Mouse (Mus musculus): ENCODE data around the gene Gm9844. TPM values are rescaled to one million over a fixed set of nuclear protein-coding genes. Genes with fewer than 3 reads are reported as not detected.
A peak's percentile ranks its signal among the peaks of the same experiment; 100 is the strongest.

Gm9844 gene
- polyA plus RNA-seq, 1 experiment from 2014 or later: 13.8 TPM

DNA sequence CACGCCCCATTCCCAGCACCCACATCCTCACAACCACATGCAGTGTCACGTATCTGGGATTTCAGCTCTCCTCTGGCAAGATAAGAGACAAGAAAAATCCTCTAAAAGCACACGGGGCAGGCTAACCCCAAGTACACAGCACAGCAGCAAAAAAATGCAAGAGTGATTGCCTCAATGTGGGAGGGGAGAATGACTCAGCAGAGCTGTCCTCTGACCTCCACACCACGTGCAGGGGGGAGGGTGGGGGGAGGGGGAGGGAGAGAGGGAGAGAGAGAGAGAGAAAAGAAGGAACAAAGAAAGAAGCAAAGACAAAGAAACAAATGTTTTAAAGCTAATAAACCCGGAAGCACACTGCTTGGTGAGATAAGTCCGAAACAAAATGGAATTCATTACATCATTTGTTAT is 11.1 kb upstream of the Gm9844 start:
- H3K36me3 ChIP-seq (ENCODE audit: insufficient read depth, low read length): no peaks in the 10 kb centered on the region
- DNase-seq (ENCODE audit: low spot score) (peak; percentile 37), ATAC-seq (no peak; the same call in 1 of the 2 replicates)
- no peak overlapping the region for H3K9ac ChIP-seq (replicated peaks; ENCODE audit: low read depth)
- WGBS: 20% methylated on average over 6 of the region's 6 CpGs
- TF ChIP-seq CTCF (IDR thresholded peaks at IDR 0.05) (no peak), EP300 (IDR thresholded peaks at IDR 0.05) (no peak)
- H3K9me3 ChIP-seq (ENCODE audit: low read length): no peaks in the 10 kb centered on the region
- H3K4me3 ChIP-seq (ENCODE audit: low read depth, low read length): no peak overlapping the region
- no peak overlapping the region for H3K27ac ChIP-seq (ENCODE audit: low read length)
- no peak overlapping the region for H3K4me2 ChIP-seq (replicated peaks; ENCODE audit: low read depth, low read length)
- no peaks in the 10 kb centered on the region for H3K4me1 ChIP-seq (ENCODE audit: insufficient read depth, low read depth, low read length)
- H3K27me3 ChIP-seq (replicated peaks; ENCODE audit: insufficient read depth, low read length): no peaks in the 10 kb centered on the region

DNA sequence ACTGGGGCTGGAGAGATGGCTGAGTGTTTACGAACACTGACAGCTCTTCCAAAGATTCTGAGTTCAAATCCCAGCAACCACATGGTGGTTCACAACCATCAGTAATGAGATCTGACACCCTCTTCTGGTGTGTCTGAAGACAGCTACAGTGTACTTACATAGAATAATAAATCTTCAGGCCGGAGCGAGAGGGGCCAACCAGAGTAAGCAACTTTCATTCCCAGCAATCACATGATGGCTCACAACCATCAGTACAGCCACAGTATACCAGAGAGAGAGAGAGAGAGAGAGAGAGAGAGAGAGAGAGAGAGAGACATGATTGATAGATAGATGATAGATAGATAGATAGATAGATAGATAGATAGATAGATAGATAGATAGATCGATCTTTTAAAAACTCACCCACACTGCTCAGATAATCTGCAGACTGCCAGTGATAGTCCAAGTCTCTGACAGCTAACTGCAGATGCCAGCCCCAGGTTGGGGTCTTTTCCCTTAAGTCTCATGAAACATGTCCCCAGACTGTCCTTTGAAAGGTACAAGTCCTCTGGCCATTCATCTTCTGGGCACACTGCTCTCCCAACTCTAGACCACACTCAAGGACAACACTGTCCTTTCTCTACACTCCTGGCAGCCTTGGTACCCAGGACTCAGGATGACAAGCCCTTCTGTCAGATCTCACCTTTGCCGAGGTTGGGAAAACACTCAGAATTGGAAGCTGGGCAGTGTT is 10.3 kb upstream of the Gm9844 start:
- Histone ChIP-seq H3K9ac (replicated peaks; ENCODE audit: low read depth) (no peak overlapping the region), H3K4me2 (replicated peaks; ENCODE audit: low read depth, low read length) (no peak overlapping the region)
- ATAC-seq: no peak

DNA sequence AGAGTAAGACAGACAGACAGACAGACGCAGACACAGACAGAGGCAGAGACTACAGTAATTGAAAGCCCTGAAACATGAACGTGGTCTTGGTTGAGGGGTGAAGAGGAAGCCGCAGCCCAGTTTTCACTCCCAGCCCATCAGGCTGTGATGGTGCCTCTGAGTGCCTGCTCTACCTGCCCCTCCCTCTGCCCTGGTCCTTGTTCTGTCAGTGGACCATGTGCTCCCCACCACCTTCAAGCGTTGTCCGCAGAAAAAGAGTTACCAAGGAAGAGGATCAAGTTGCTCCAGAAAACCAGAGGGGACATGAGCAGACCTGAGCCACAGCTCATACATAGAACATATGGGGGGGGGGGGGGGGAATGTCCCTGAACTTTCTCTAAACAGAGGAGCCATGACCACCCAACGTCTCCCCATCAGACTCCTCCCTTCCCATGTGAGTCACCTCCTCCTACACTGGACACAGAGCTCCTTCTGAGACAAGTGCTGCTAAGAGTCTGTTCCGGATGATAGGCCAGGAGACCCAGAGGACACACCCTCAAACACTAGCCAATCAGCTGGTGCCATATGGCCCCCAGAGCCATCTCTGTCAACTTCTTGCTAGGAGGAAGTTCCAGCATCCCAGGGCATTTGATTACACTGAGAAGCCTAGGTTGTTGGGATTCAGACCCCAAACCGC is 9.3 kb upstream of the Gm9844 start:
- 53% methylated on average over 8 of the region's 8 CpGs for WGBS
- Histone ChIP-seq H3K27ac (ENCODE audit: low read length) (no peak overlapping the region), H3K4me2 (replicated peaks; ENCODE audit: low read depth, low read length) (no peak overlapping the region), H3K4me3 (ENCODE audit: low read depth, low read length) (no peak overlapping the region), H3K9ac (replicated peaks; ENCODE audit: low read depth) (no peak overlapping the region), H3K27me3 (replicated peaks; ENCODE audit: insufficient read depth, low read length) (no peaks in the 10 kb centered on the region), H3K9me3 (ENCODE audit: low read length) (no peaks in the 10 kb centered on the region), H3K36me3 (ENCODE audit: insufficient read depth, low read length) (no peaks in the 10 kb centered on the region), H3K4me1 (ENCODE audit: insufficient read depth, low read depth, low read length) (no peaks in the 10 kb centered on the region)
- peak; percentile 62 for ATAC-seq
- DNase-seq (ENCODE audit: low spot score): peak; percentile 12
- TF ChIP-seq CTCF (IDR thresholded peaks at IDR 0.05): no peak
- TF ChIP-seq EP300 (IDR thresholded peaks at IDR 0.05): no peak

More for the DNA sequence above, 10.3 kb upstream of the Gm9844 start:
- DNase-seq (ENCODE audit: low spot score): no peak
- H3K36me3 ChIP-seq (ENCODE audit: insufficient read depth, low read length): no peaks in the 10 kb centered on the region
- H3K27me3 ChIP-seq (replicated peaks; ENCODE audit: insufficient read depth, low read length): no peaks in the 10 kb centered on the region
- 65% methylated on average over 5 of the region's 5 CpGs for WGBS
- TF ChIP-seq CTCF (IDR thresholded peaks at IDR 0.05) (no peak), EP300 (IDR thresholded peaks at IDR 0.05) (no peak)
- H3K4me3 ChIP-seq (ENCODE audit: low read depth, low read length): no peak overlapping the region
- no peaks in the 10 kb centered on the region for H3K4me1 ChIP-seq (ENCODE audit: insufficient read depth, low read depth, low read length)
- no peaks in the 10 kb centered on the region for H3K9me3 ChIP-seq (ENCODE audit: low read length)
- H3K27ac ChIP-seq (ENCODE audit: low read length): no peak overlapping the region

DNA sequence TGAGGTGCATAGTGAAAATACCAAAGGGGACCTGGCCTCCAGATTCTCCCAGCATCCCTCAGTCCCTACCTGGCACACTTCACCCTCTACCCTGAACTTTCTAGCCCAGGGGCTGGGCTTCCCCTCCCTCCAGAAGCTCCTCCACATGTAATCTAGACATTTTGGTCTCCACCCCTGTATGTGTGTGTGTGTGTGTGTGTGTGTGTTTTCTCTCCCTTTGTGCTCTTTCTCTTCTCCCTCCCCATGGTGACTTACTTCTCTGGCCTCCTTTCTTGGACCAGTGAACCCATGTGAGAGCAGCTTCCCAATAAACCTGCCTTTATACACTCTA is 8.8 kb upstream of the Gm9844 start:
- H3K36me3 ChIP-seq (ENCODE audit: insufficient read depth, low read length): no peaks in the 10 kb centered on the region
- TF ChIP-seq EP300 (IDR thresholded peaks at IDR 0.05) (no peak), CTCF (IDR thresholded peaks at IDR 0.05) (no peak)
- no peaks in the 10 kb centered on the region for H3K27me3 ChIP-seq (replicated peaks; ENCODE audit: insufficient read depth, low read length)
- no peaks in the 10 kb centered on the region for H3K9me3 ChIP-seq (ENCODE audit: low read length)
- no peak overlapping the region for H3K4me3 ChIP-seq (ENCODE audit: low read depth, low read length)
- ATAC-seq (no peak), DNase-seq (ENCODE audit: low spot score) (no peak)
- H3K4me2 ChIP-seq (replicated peaks; ENCODE audit: low read depth, low read length): no peak overlapping the region
- H3K27ac ChIP-seq (ENCODE audit: low read length): no peak overlapping the region
- H3K4me1 ChIP-seq (ENCODE audit: insufficient read depth, low read depth, low read length): no peaks in the 10 kb centered on the region
- H3K9ac ChIP-seq (replicated peaks; ENCODE audit: low read depth): no peak overlapping the region

DNA sequence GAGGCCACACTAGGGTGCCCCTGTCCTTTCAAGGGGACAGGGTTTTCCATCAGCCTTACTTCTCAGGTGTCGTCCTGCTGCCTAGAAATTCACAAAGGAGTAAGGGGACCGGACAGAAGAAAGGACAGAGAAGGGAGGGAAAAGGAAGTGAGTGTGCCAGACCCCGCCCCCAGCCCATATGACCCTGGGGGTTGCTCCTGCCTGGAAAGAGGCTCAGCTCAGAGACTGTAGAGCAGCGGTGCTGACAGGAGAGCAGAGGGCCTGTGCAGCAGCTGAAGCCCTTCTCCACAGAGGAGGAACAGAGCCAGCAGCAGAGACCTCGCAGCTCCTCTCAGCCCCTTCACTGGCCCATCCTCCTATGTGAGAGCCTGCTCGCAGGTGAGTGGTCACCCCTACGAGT is 8.3 kb upstream of the Gm9844 start:
- H3K27ac ChIP-seq (ENCODE audit: low read length): no peak overlapping the region
- H3K36me3 ChIP-seq (ENCODE audit: insufficient read depth, low read length): no peaks in the 10 kb centered on the region
- ATAC-seq: no peak
- H3K27me3 ChIP-seq (replicated peaks; ENCODE audit: insufficient read depth, low read length): no peaks in the 10 kb centered on the region
- DNase-seq (ENCODE audit: low spot score): no peak
- no peaks in the 10 kb centered on the region for H3K4me1 ChIP-seq (ENCODE audit: insufficient read depth, low read depth, low read length)
- no peak overlapping the region for H3K4me3 ChIP-seq (ENCODE audit: low read depth, low read length)
- WGBS: 30% methylated on average over 7 of the region's 7 CpGs
- H3K4me2 ChIP-seq (replicated peaks; ENCODE audit: low read depth, low read length): no peak overlapping the region
- H3K9ac ChIP-seq (replicated peaks; ENCODE audit: low read depth): no peak overlapping the region
- TF ChIP-seq EP300 (IDR thresholded peaks at IDR 0.05) (no peak), CTCF (IDR thresholded peaks at IDR 0.05) (no peak)
- no peaks in the 10 kb centered on the region for H3K9me3 ChIP-seq (ENCODE audit: low read length)

DNA sequence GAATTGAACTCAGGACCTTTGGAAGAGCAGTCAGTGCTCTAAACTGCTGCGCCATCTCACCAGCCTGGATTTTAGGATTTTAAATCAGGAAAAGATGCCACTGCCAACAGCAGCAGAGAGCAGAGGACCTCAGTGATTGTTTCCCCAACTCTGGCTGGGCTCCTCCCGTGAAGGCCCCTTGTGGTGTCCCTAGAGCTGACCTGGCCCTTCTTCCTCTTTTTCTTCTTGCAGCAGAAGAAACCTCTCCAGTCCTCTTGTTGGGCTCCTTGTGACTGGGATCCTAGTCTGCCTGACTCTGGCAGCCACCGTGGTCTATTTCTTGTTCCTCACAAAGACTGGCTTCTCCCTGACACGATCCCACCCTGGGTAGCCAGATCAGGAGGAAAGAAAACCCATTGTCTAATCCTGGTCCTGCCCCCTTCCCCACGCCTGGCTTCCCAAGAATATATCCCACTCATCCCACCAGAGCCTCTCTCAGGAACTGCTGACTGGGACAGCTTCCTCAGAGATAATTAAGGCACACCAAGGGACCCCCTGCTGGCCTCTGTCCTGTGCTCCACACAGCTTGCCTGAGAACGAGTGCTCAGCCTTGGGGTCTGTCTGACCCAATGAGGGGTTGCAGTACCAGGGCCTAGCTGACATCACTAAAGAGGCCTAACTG is 5.4 kb upstream of the Gm9844 start:
- no peak overlapping the region for H3K9ac ChIP-seq (replicated peaks; ENCODE audit: low read depth)
- TF ChIP-seq EP300 (IDR thresholded peaks at IDR 0.05) (no peak), CTCF (IDR thresholded peaks at IDR 0.05) (no peak)
- H3K27ac ChIP-seq (ENCODE audit: low read length): no peak overlapping the region
- DNase-seq (ENCODE audit: low spot score) (peak; percentile 8), ATAC-seq (no peak)
- H3K4me2 ChIP-seq (replicated peaks; ENCODE audit: low read depth, low read length): no peak overlapping the region
- no peaks in the 10 kb centered on the region for H3K9me3 ChIP-seq (ENCODE audit: low read length)
- no peaks in the 10 kb centered on the region for H3K36me3 ChIP-seq (ENCODE audit: insufficient read depth, low read length)
- no peaks in the 10 kb centered on the region for H3K27me3 ChIP-seq (replicated peaks; ENCODE audit: insufficient read depth, low read length)
- no peak overlapping the region for H3K4me3 ChIP-seq (ENCODE audit: low read depth, low read length)
- H3K4me1 ChIP-seq (ENCODE audit: insufficient read depth, low read depth, low read length): no peaks in the 10 kb centered on the region
- 49% methylated on average over 6 of the region's 6 CpGs for WGBS
